Mouse (Mus musculus): ENCODE results near the gene Olfr315.

- TF ChIP-seq CTCF (IDR thresholded peaks at IDR 0.05; ENCODE audit: insufficient read depth, low read depth, low read length) (no peak), POLR2A (IDR thresholded peaks at IDR 0.05; ENCODE audit: insufficient read depth, low read depth, low read length) (no peak)
These were observed 39.6 kb upstream of the Olfr315 start for GRCm38 (mm10) chr11:58733372-58733771.
